Mouse (Mus musculus) heart, embryonic 15.5 days (tissue): Measurements from ENCODE around the gene Aldh3b2. TPM values are rescaled to one million over a fixed set of nuclear protein-coding genes. Genes with fewer than 3 reads are reported as not detected.
"Not testable (repeated sequence)": the region's sequence is repeated elsewhere in the genome, so short reads cannot be mapped to it uniquely, and the experiment has no call there.

Source experiments
- ATAC-seq: fragments of 200-750 bp; cut with Nextera tagmentation; replicated peaks from 2 replicates; pipeline ENCODE4 v1.8.0; 2017; ENCODE audit warnings: low read depth, moderate TSS enrichment; ENCODE audit not compliant: insufficient number of reproducible peaks, insufficient read depth, low FRiP score
- H3K27ac ChIP-seq: fragments of 300-500 bp; sonication (generic); 2 replicates; pipeline ENCODE4 v1.5.1; 2015; ENCODE audit warnings: mild to moderate bottlenecking, inconsistent platforms
- H3K27me3 ChIP-seq: fragments of 300-500 bp; sonication (generic); 2 replicates; pipeline ENCODE4 v1.6.1; 2015; ENCODE audit warnings: inconsistent platforms
- H3K36me3 ChIP-seq: fragments of 300-500 bp; sonication (generic); 2 replicates; pipeline ENCODE4 v1.6.1; 2015; ENCODE audit warnings: mild to moderate bottlenecking, inconsistent platforms
- H3K4me1 ChIP-seq: fragments of 300-500 bp; sonication (generic); replicated peaks from 2 replicates; pipeline ENCODE4 v1.6.1; 2015; ENCODE audit warnings: inconsistent platforms
- H3K4me2 ChIP-seq: fragments of 300-500 bp; sonication (generic); 2 replicates; pipeline ENCODE4 v1.6.1; 2015; ENCODE audit warnings: inconsistent platforms, mild to moderate bottlenecking, moderate library complexity
- H3K4me3 ChIP-seq: fragments of 300-500 bp; sonication (generic); 2 replicates; pipeline ENCODE4 v1.5.1; 2015; ENCODE audit warnings: mild to moderate bottlenecking, inconsistent platforms
- H3K9ac ChIP-seq: fragments of 300-500 bp; sonication (generic); 2 replicates; pipeline ENCODE4 v1.6.1; 2015; ENCODE audit warnings: mild to moderate bottlenecking, inconsistent platforms
- H3K9me3 ChIP-seq: fragments of 300-500 bp; sonication (generic); replicated peaks from 2 replicates; pipeline ENCODE4 v1.6.1; 2016; ENCODE audit warnings: inconsistent platforms
- WGBS: fragments of 180-500 bp; shearing (Covaris S2); methylation state at CpG from one replicate; pipeline ENCODE4 v1.1.7; 2015; ENCODE audit warnings: mixed read lengths; 5-methylcytosine and 5-hydroxymethylcytosine counted together
- polyA plus RNA-seq: library from polyadenylated mRNA; unstranded; fragments of >200 nt; fragmentation: Nextera tagmentation; extraction: Ambion mirVana; gene quantifications from 2 replicates; pipeline ENCODE4 v1.2.1, GENCODE M21; 2015

Gene Aldh3b2
- polyA plus RNA-seq, 1 experiment from 2014 or later, result 0.16 TPM

- ATAC-seq, result no peak
- H3K9ac ChIP-seq, result no peak overlapping the region
- peaks cover 10% of the 10 kb centered on the region for H3K4me1 ChIP-seq
- 77% methylated on average over 3 of the region's 3 CpGs for WGBS
- H3K9me3 ChIP-seq, result no peaks in the 10 kb centered on the region
- H3K4me2 ChIP-seq, result no peak overlapping the region
- H3K4me3 ChIP-seq, result no peak overlapping the region
- H3K36me3 ChIP-seq, result no peaks in the 10 kb centered on the region
- 0 out of 2 replicates have a peak, but pooled peaks cover 3% of the 10 kb centered on the region for H3K27me3 ChIP-seq
- no peak overlapping the region for H3K27ac ChIP-seq
Measured at GRCm38 (mm10) chr19:3950331-3950730, 21.8 kb upstream of the Aldh3b2 start.

GRCm38 (mm10) chr19:3951461-3951860 is 20.7 kb upstream of the Aldh3b2 start:
- no peak for ATAC-seq
- no peaks in the 10 kb centered on the region for H3K9me3 ChIP-seq
- H3K9ac ChIP-seq, result no peak overlapping the region
- H3K4me1 ChIP-seq, result peaks cover 2% of the 10 kb centered on the region; the same call in 1 of the 2 replicates
- H3K4me3 ChIP-seq, result no peak overlapping the region
- H3K4me2 ChIP-seq, result no peak overlapping the region
- H3K36me3 ChIP-seq, result no peaks in the 10 kb centered on the region
- H3K27ac ChIP-seq, result no peak overlapping the region
- H3K27me3 ChIP-seq, result 0 out of 2 replicates have a peak, but pooled peaks cover 3% of the 10 kb centered on the region

GRCm38 (mm10) chr19:3952099-3952498 is 20.0 kb upstream of the Aldh3b2 start:
- Histone ChIP-seq H3K9ac (no peak overlapping the region), H3K4me2 (no peak overlapping the region), H3K4me3 (no peak overlapping the region), H3K4me1 (no peaks in the 10 kb centered on the region), H3K27ac (no peak overlapping the region), H3K36me3 (no peaks in the 10 kb centered on the region), H3K9me3 (no peaks in the 10 kb centered on the region), H3K27me3 (0 out of 2 replicates have a peak, but pooled peaks cover 3% of the 10 kb centered on the region)
- 29% methylated on average over 1 of the region's 1 CpGs for WGBS
- no peak for ATAC-seq

GRCm38 (mm10) chr19:3955033-3955432 is 17.1 kb upstream of the Aldh3b2 start:
- no peak for ATAC-seq
- H3K27ac ChIP-seq, result no peak overlapping the region

GRCm38 (mm10) chr19:3955804-3956203 is 16.3 kb upstream of the Aldh3b2 start:
- ATAC-seq, result no peak
- Histone ChIP-seq H3K27me3 (no peaks in the 10 kb centered on the region), H3K9ac (no peak overlapping the region), H3K9me3 (no peaks in the 10 kb centered on the region), H3K27ac (no peak overlapping the region), H3K4me1 (no peaks in the 10 kb centered on the region; the same call in 1 of the 2 replicates), H3K4me2 (no peak overlapping the region), H3K4me3 (no peak overlapping the region), H3K36me3 (no peaks in the 10 kb centered on the region)
- WGBS, result 20% methylated on average over 4 of the region's 4 CpGs

More at GRCm38 (mm10) chr19:3955033-3955432, 17.1 kb upstream of the Aldh3b2 start:
- no peak overlapping the region for H3K9ac ChIP-seq
- H3K9me3 ChIP-seq, result no peaks in the 10 kb centered on the region
- H3K27me3 ChIP-seq, result no peaks in the 10 kb centered on the region
- no peak overlapping the region for H3K4me2 ChIP-seq
- H3K36me3 ChIP-seq, result no peaks in the 10 kb centered on the region
- no peak overlapping the region for H3K4me3 ChIP-seq
- WGBS, result 78% methylated on average over 3 of the region's 3 CpGs
- no peaks in the 10 kb centered on the region; the same call in 1 of the 2 replicates for H3K4me1 ChIP-seq

GRCm38 (mm10) chr19:3957296-3958036 is 14.7 kb upstream of the Aldh3b2 start:
- H3K4me3 ChIP-seq, ATAC-seq, H3K27ac ChIP-seq, H3K9ac ChIP-seq, H3K4me2 ChIP-seq, H3K36me3 ChIP-seq, H3K4me1 ChIP-seq, H3K9me3 ChIP-seq, H3K27me3 ChIP-seq: not testable (repeated sequence)
- WGBS, result 81% methylated on average over 5 of the region's 5 CpGs

- WGBS, result 51% methylated on average over 4 of the region's 4 CpGs
- no peaks in the 10 kb centered on the region; the same call in 1 of the 2 replicates for H3K4me1 ChIP-seq
- no peak within 1 kb of the TSS for H3K4me2 ChIP-seq
- no peaks in the 10 kb centered on the region for H3K9me3 ChIP-seq
- H3K27ac ChIP-seq, result no peak within 1 kb of the TSS
- no peaks in the 10 kb centered on the region for H3K36me3 ChIP-seq
- H3K9ac ChIP-seq, result no peak within 1 kb of the TSS
- no peak within 1 kb of the TSS for H3K4me3 ChIP-seq
- no peaks in the 10 kb centered on the region for H3K27me3 ChIP-seq
- ATAC-seq, result no peak
Measured at GRCm38 (mm10) chr19:3958470-3958869, 13.7 kb upstream of the Aldh3b2 start, which contains the start of gene Aldh3b3. Aldh3b3 (plus strand) TSS chr19:3958645.

GRCm38 (mm10) chr19:3959030-3959429 is 13.1 kb upstream of the Aldh3b2 start:
- Histone ChIP-seq H3K9ac (no peak overlapping the region), H3K36me3 (no peaks in the 10 kb centered on the region), H3K9me3 (no peaks in the 10 kb centered on the region), H3K27me3 (no peaks in the 10 kb centered on the region), H3K4me3 (no peak overlapping the region), H3K4me1 (no peaks in the 10 kb centered on the region; the same call in 1 of the 2 replicates), H3K4me2 (no peak overlapping the region), H3K27ac (no peak overlapping the region)
- no peak for ATAC-seq

GRCm38 (mm10) chr19:3960211-3960610 is 11.9 kb upstream of the Aldh3b2 start:
- ATAC-seq, result no peak

GRCm38 (mm10) chr19:3961805-3962204 is 10.3 kb upstream of the Aldh3b2 start:
- not testable (repeated sequence) for H3K4me3 ChIP-seq, H3K27ac ChIP-seq, H3K9me3 ChIP-seq, H3K27me3 ChIP-seq, ATAC-seq, H3K4me2 ChIP-seq, H3K36me3 ChIP-seq, H3K9ac ChIP-seq, H3K4me1 ChIP-seq
- 63% methylated on average over 6 of the region's 6 CpGs for WGBS

More at GRCm38 (mm10) chr19:3960211-3960610, 11.9 kb upstream of the Aldh3b2 start:
- no peaks in the 10 kb centered on the region for H3K36me3 ChIP-seq
- H3K27me3 ChIP-seq, result no peaks in the 10 kb centered on the region
- WGBS, result 79% methylated on average over 5 of the region's 5 CpGs
- no peak overlapping the region for H3K4me3 ChIP-seq
- no peak overlapping the region for H3K4me2 ChIP-seq
- no peak overlapping the region for H3K27ac ChIP-seq
- H3K9ac ChIP-seq, result no peak overlapping the region
- H3K9me3 ChIP-seq, result no peaks in the 10 kb centered on the region
- H3K4me1 ChIP-seq, result no peaks in the 10 kb centered on the region; the same call in 1 of the 2 replicates

GRCm38 (mm10) chr19:3962469-3962868 is 9.7 kb upstream of the Aldh3b2 start:
- no peaks in the 10 kb centered on the region; the same call in 1 of the 2 replicates for H3K4me1 ChIP-seq
- H3K9ac ChIP-seq, result no peak overlapping the region
- no peaks in the 10 kb centered on the region for H3K27me3 ChIP-seq
- no peak overlapping the region for H3K4me2 ChIP-seq
- H3K27ac ChIP-seq, result no peak overlapping the region
- 20% methylated on average over 2 of the region's 2 CpGs for WGBS
- no peaks in the 10 kb centered on the region for H3K9me3 ChIP-seq
- H3K36me3 ChIP-seq, result no peaks in the 10 kb centered on the region
- H3K4me3 ChIP-seq, result no peak overlapping the region
- ATAC-seq, result no peak

GRCm38 (mm10) chr19:3964030-3964429 is 8.1 kb upstream of the Aldh3b2 start:
- Histone ChIP-seq H3K9ac (no peak overlapping the region), H3K9me3 (no peaks in the 10 kb centered on the region), H3K4me2 (no peak overlapping the region), H3K4me3 (no peak overlapping the region), H3K4me1 (peaks cover 5% of the 10 kb centered on the region), H3K36me3 (no peaks in the 10 kb centered on the region), H3K27me3 (no peaks in the 10 kb centered on the region), H3K27ac (no peak overlapping the region)
- 62% methylated on average over 4 of the region's 4 CpGs for WGBS
- ATAC-seq, result no peak
